Mouse (Mus musculus) adrenal gland, postnatal 36 days (tissue): ENCODE measurements around the gene Aco2. TPM values are rescaled to one million over a fixed set of nuclear protein-coding genes. Genes with fewer than 3 reads are reported as not detected.

ENCODE experiments used
- DNase-seq, 2 experiments: peaks; one replicate each; pipeline ENCODE4 v3.0.0; 2021; ENCODE audit warnings: mixed read lengths in 1 of 2
- long read RNA-seq, 2 experiments: library from polyadenylated mRNA; stranded (forward); transcript quantifications; one replicate each; pipeline ENCODE4 v2.0.0; 2021; ENCODE audit warnings: borderline sequencing depth in 2 of 2
- total RNA-seq, 2 experiments: library from RNA; stranded (reverse); gene quantifications; 2 replicates each; pipeline ENCODE4 v1.2.3; 2021

Aco2 gene
- total RNA-seq: 100 to 1,000 TPM; 823 to 866 TPM
- long read RNA-seq, experiment 1, transcript Aco2-201 (18 exons, 2,918 nt): major isoform, 770 of 1,009 reads
- long read RNA-seq, experiment 1, partial matches to known transcripts: 211 of 1,009 reads
- long read RNA-seq, experiment 1, other reads (novel, unspliced or antisense): 28 of 1,009 reads
- long read RNA-seq, experiment 2, transcript Aco2-201 (18 exons, 2,918 nt): major isoform, 390 of 482 reads
- long read RNA-seq, experiment 2, partial matches to known transcripts: 75 of 482 reads
- long read RNA-seq, experiment 2, other reads (novel, unspliced or antisense): 16 of 482 reads

- DNase-seq: peak; percentile 98
Observed at GRCm38 (mm10) chr15:81872262-81873136, at the start of gene Aco2. Gene Aco2 (plus strand): TSS chr15:81872309.

DNA sequence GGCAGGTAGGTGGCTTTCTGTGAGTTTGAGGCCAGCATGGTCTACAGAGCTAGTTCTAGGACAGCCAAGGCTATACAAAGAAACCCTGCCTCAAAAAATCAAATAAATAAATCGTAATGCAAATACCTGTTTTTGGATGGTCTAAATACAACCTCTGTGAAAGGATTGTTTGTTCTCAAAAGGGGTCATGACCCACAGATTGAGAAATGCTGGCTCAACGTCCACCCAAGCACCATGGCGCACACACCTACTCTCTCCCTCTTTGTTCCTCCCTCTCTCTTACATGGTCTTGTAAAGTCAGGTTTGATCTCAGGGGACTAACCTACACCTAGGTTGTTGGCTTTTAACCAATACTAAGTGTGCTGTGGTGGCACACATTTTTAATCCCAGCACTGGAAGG lies 49.5 kb upstream of the Aco2 start:
- no peak for DNase-seq

DNA sequence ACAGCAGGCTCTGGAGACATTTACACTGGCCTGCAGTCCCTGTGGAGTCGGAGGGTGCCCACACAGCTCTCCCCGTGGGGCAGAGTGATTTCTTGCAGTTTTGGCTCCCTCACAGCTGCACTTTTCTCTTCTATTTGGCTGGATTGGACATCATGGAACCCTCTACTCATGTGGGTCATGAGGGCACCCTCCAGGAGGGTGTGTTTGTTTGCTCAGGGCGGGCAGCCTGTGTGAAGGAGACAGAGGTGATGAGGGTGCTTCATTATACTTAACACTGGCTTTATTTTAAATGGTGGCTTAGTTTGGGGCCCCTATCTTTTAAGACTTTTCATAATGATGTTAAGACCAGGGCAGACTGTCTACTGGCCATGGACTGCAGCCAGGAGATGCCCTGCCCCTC lies 47.3 kb upstream of the Aco2 start:
- DNase-seq: no peak

GRCm38 (mm10) chr15:81828426-81829207 lies 43.5 kb upstream of the Aco2 start:
- no peak for DNase-seq

GRCm38 (mm10) chr15:81829208-81829580 lies 42.9 kb upstream of the Aco2 start:
- no peak for DNase-seq

DNA sequence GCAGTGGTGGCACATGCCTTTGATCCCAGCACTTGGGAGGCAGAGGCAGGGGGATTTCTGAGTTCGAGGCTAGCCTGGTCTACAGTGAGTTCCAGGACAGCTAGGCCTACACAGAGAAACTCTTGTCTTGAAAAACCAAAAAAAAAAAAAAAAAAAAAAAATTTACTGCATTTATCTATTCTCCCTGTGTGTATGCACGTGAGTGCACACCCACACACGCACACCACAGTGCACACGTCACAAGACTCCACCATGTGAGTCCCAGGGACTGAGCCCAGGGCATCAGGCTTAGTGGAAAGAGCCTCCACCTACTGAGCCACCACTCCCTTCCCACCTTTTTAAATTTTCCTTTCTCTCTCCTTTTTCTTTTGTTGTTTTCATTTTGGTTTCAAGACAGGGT lies 41.6 kb upstream of the Aco2 start:
- no peak for DNase-seq

DNA sequence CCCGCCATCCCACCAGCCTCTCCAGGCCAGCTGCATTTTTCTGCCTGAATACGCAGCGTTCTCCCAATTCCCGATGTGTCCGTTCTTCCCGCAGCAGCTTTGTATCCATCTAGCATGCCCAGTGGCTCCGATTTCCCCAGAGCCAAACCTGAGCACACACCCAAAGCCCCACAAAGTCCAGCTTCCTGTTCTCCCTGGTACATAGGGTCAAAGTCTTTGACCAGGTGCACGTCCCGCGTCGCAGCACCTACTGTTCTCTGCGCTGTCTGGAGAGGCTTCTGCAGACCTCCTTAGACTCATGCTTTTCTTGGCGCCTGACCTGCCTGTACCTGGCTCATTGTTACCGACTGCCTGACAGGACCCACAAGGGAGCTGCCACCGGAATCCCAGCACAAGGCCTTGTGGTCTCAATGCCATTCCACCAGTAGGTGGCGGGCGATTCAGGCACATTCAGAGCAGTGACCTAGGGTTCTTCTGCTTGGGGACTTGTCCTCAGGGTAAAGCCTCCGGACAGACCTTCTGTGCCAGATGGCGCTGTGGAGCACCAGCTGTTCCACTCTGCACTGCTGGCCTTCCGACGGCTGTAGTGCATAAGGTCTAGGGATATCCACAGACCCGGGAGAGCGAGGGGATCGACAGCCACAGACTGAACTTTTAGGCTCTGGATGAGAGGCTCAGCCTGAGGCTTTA lies 40.8 kb upstream of the Aco2 start:
- peak; percentile 94 to 95 for DNase-seq

DNA sequence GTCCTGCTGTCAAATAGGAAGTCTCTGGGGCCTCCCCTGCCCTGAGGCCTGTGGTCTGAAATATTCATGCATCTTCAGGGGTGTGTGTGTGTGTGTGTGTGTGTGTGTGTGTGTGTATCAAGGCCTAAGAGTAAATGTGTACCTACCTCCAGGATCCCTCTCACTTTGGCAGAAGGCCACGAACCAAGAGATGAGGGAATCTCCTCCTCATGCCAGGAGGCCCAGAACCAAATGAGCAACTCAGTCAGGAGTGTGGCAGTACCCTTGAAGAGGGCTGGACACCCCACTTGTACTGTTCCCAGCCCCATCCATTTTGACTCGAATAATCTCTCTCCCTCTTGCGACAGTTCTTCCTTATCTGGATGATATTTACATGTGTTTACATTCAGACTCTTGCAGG lies 39.9 kb upstream of the Aco2 start:
- DNase-seq: no peak

DNA sequence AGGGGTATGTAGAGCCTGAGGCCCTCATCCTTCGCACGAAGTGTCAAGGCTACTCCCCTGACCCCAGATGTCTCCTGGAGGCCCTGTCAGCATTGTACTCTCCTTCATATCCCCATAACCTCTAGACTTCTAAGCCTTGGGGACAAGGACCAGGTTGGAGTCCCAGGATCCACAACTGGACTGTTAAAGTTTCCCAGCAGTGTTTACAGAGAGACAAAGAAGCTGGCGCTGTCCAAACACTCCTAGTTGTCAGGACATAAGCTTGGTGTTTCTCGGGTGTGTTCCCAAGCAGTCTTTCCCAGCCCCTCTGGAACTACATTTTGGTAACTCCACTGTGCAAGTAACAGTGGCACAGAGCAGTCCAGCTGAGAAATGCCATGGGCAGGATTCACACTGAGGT lies 38.6 kb upstream of the Aco2 start:
- DNase-seq: no peak

- DNase-seq: no peak
Observed at GRCm38 (mm10) chr15:81834171-81834841, 37.8 kb upstream of the Aco2 start.

- DNase-seq: no peak
Observed at GRCm38 (mm10) chr15:81835007-81835880, 36.9 kb upstream of the Aco2 start.

DNA sequence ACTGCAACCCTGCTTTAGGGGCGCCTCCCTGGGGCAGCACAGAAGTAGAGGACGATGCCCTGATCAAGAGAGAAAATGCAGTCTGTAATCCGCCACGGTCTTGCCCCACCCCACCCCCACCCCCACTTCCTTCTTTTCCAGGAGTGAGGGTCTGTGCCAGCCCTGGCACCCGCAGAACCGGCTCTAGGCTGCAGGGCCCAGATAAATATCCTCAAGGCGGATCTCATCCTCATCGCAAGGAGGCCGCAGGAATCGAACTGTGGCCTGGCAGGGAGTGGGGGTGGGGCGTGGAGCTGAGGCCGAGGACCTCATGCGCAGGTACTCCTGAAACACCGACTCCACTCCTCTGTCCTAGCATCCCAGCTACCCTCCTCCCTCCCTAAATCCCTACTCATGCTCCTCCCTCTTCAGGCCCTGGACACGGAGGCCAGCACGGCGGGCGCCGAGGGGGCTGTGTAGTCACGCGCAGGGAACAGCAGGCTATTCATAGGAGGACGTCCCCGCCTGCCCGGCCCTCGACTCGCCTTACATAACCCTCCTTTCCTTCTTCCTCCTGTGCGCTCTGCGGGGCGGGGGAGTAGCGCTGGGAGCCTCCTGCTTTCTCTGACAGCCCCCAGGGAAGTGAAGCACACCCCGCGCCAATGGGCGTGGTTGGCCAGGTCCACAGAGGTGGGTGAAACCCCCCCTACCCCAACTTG lies 35.8 kb upstream of the Aco2 start:
- DNase-seq: peak; percentile 85 to 89

DNA sequence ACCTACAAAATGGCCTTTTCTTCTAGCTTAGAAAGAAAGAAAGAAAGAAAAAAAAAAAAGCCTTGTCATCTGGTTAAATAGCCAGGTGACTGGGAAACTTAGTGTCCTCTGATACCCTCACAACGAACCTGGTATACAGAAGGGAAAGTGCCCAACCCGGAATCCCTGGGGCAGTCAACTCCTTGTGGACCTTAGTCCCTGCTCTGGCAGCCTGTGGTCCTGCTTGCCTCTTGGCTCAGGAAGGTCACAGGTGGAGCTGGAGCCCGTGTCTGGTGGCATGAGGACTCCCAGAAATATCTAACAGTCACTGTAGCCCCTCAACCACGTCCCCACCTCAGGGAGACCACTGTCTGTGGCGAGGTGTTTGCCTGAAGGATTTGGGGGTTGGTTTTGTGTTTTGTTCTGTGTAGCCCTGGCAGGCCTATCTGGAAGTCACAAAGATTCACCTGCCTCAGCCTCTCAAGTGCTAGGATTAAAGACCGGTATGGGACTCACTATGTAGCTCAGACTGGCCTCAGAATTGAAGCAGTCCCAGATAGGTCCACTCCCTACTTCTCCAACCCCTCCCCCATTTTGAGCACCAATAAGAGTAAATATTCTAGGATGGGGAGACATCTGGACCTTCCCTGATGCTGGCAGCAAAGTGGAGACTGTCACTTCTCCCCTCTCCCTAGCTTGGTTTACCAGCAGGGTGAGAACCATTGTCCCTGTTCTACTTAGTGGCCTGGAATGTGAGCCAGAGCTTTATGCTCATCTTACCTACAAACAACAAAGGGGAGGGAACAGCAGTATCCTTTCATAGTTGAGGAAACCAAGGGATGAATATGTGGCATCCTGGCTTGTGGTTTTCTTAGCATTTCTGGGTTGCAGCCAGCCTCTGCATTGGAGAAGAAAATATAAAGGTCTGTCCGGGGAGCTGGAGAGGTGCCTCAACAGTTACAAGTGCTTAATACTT lies 34.9 kb upstream of the Aco2 start:
- DNase-seq: no peak

- no peak for DNase-seq
Observed at GRCm38 (mm10) chr15:81838554-81839235, 33.4 kb upstream of the Aco2 start.

DNA sequence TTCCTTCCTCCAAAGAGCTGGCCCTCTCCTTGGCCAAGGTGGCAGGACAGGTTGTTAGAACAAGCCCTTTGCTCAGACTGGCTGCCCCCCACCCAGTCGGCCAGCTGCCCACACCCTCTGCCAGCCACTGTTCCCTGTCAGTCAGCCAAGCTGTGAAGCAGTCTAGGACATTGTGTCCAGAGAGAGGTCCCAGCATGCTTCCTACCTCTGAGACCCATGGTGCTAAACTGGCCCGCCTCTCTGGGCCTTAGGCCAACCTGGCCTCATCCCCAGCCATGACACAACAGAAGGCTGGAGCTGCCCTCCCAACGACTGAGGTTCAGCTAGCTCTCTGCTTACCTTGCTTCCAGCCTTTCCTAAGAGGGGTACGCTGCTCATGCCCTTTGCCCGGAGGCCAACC lies 32.5 kb upstream of the Aco2 start:
- DNase-seq: peak; percentile 90 to 91

- DNase-seq: no peak
Observed at GRCm38 (mm10) chr15:81840306-81840705, 31.8 kb upstream of the Aco2 start.

DNA sequence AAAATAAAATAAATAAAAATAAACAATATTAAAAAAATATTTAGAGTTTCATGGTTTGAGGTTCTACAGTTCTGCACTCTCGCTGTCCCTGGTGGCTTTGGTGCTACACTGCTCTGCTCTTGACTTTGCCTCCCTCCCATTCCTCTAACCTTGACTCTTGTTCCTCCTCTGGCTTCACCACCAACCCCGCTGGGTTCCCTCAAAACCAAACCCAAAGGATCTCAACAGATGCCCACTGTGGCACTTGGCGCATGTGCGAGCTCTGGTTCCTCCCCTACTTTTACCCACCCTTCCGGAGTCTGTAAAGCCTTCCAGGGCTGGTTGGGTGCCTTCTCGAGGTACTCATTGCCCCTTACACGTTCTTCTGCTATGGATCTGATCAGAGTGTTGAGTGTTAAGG lies 29.8 kb upstream of the Aco2 start:
- no peak for DNase-seq

DNA sequence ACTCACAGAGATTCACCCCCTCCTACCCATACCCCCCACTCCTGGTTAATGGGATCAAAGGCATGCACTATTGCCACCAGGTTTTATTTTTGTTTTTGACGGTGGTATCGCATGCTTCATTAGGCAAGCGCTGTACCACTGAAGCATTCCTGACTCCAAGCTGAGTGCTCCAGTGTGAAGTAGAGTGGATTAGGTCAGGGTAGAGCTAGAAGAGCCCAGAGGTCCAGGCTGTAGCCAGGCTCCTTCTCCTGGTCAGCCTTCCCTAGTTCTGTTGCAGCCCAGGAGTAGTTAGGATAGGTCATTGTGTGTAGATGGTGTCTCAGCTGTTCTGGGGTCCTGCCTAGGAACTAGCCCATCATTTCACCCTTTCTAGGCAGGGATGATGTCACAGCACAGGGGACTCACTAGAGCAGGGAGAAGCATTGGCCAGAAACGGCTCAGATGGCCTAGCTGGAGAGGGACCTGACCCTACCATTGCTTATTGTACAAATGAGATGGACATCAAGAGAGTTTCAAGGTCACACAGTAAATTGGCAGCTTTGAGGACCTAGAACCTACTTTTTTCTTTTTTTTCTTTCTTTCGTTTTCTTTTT lies 27.0 kb upstream of the Aco2 start:
- DNase-seq: no peak
